Mouse (Mus musculus) hindlimb bud, embryonic 11.5 days (tissue): ENCODE measurements around the gene F2rl1.

Source experiments
- DNase-seq: peaks from one replicate; pipeline ENCODE4 v3.0.0-alpha.2; 2012; ENCODE audit warnings: low read depth, low spot score; ENCODE audit errors: extremely low spot score

F2rl1 gene

DNA sequence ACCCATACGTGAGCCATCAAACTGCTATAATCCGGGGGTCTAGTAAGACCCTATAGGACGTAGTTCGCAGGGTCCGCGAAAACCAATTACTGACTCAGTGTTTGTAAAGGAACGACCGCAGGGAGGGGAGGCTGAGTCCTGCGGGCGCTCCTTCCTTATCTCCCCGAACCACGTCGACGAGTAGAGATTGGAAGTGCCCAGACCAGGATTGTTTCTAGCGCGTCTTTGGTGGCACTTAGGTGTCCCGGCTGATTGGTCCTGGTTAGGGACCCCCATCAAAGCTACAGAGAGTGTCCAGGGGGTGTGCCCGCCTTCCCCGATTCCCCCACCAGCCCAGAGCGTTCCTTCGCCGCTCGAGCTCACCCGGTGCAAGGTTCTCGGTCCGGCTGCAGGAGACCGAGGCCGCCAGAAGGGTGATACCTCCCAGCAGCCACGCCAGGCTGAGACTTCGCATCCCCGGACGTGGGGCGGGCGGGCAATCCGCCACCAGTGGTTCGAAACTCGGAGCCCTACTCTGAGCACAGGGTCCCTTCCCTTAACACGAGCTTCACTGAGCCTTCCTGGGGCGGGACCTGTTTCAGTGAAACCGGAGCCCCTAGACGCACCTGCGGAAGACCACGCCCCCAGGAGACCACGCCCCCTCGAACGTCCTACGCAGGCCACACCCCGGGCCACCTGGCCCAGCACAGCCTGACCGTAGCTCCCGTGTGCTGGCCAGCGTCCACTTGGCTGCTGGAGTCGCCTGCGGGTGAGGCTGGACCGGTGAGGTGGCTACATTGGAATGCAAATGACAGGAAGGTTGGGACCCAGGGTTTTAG is at the start of gene F2rl1:
TSS of gene F2rl1 (minus strand) at position 554 of the 818 bp plus-strand sequence.
- no peak for DNase-seq

DNA sequence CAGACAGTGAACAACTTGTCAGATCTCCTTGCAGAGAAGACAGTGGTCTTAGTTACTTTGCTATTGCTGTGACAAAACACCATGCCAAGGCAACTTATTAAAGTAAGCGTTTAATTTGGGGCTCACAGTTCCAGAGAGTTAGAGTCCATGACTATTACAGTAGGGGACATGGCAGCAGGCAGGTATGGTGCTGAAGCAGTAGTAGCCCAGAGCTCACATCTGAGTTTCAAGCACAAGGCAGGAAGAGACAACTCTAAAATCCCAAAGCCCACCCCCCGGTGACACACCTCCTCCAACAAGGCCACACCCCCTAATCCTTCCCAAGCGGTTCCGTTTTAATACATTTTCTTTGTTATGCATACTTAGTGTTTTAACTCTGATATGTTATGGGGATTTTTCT is 45.9 kb upstream of the F2rl1 start:
- DNase-seq = no peak

DNA sequence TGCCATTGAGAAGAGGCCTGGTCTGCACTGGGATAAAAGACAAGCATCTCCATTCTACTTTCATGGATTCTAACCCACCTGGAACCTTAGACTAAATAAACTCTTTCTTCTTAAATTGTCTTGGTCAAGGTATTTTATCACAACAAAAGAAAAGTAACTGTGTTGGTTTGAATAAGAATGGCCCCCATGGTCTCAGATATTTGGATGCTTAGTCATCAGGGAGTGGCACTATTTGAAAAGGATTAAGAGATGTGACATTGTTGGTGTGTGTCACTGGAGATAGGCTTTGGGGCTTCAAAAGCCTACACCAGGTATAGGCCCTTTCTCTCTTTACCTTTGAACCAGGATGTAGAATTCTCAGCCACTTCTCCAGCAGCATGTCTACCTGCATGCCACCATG is 44.3 kb upstream of the F2rl1 start:
- no peak for DNase-seq

DNA sequence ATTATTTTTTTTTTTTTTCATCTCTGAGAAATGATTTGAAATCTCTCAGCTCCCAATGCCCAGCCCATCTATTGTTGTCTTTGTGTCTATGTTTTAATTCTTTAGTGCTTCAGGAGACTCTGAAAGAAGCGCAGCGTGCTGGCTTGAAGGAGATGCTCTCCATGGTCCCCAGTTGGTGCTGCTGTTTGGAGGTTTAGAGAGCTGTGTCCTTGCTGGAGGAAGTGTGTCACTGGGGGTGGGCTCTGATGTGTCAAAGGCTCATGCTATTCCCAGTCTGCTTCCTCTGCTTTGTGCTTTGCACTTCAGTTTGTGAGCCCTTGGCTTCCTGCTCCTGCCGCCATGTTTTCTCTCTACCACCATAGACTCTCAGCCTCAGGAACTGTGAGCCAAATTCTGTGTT is 43.3 kb upstream of the F2rl1 start:
- no peak for DNase-seq

DNA sequence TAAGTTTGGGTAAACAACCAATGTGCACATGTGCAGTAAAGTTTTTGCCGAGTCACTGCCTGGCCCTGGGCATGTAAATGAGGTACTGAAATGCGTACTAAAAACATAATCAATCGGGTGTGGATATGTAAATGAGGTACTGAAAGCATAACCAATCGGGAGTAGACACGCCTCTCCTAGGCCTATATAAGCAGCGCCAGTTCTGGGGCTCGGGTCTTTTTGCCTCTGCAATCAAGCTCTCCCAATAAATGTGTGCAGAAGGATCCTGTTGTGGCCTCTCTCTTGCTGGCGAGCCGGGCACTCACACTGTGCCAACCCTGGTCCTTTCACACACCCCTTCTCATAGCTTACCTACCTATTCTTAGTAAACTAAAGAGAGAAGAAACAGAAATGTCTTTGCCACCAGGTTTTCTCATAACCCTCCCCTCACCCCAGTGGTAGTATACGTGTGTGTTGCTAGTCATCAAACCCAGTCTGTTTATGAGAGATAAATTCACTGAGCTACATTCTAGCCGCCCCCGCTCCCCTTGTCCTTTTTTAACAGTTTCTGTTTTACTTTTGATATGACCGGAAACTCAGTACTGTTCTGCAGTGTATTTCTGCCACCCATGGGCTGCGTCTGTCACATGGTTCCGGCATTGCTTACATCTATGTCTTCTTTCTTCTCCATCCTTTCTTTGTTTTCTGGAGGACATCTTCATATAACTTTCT is 42.0 kb upstream of the F2rl1 start:
- DNase-seq = no peak

DNA sequence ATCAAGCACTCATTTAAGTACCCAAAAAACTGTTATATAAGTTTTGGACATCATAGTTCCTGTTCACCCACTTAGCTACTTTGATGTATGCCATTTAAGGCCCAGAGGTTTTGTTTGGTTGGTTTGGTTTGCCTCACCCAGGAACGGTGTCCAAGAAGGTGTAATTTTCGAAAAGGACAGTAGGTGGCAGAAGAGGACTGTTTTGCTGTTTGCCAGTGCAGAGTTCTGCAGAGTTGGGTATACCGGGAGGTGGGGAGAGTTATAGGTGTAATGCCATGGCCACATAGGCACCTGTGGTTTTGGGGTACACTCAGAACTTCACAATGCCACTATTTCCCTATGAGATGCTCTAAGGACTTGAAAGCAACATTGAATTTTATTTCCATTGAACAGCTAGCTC is 38.7 kb upstream of the F2rl1 start:
- DNase-seq = peak; percentile 80

- no peak for DNase-seq
Measured at GRCm38 (mm10) chr13:95563066-95563610, 38.1 kb upstream of the F2rl1 start.

DNA sequence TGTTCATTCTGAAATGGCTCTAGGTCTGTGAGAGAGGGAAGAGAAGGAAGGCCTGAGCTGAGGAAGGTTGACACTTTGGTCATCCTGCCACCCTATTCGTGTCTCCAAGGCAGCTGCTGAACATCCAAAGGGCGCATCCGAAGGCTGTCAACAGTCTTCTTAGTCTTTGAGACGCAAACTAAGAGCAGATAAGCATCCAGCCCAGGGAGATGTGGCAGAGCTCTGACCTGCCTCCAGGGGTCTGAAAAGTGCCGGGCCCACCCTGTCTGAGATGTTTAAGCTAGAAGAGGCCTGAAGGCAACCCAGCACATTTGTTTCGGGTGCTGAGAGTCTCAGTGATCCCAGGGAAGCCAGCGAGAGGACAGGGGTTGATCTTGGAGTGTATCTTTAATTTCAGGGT is 32.3 kb upstream of the F2rl1 start:
- no peak for DNase-seq

GRCm38 (mm10) chr13:95553885-95554492 is 29.0 kb upstream of the F2rl1 start:
- no peak for DNase-seq

- DNase-seq = no peak
Measured at GRCm38 (mm10) chr13:95550636-95551370, 25.8 kb upstream of the F2rl1 start.

DNA sequence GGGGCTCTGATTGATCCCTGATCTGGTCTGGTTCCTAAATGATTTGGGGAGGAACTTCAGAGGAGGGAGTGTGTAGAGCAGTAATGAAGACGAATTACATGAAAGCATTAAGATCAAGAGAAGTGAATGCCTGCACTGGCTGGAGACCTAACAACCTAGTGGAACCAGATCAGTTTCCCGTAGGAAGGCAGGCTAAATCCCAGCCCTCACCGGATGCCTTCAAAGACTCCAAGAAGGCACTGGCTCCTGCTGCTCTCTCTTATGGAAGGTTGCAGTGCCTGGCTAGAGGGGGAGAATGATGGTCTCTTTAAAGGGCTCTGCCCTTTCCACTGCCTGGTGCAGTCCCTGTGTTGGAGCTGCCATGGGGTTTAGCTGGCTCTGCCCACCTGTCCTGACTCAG is 24.4 kb upstream of the F2rl1 start:
- no peak for DNase-seq

- no peak for DNase-seq
Measured at GRCm38 (mm10) chr13:95548856-95549255, 23.8 kb upstream of the F2rl1 start.

- DNase-seq = no peak
Measured at GRCm38 (mm10) chr13:95548291-95548789, 23.3 kb upstream of the F2rl1 start.

- DNase-seq = no peak
Measured at GRCm38 (mm10) chr13:95547090-95547611, 22.1 kb upstream of the F2rl1 start.

- DNase-seq = no peak
Measured at GRCm38 (mm10) chr13:95546251-95546650, 21.2 kb upstream of the F2rl1 start.

DNA sequence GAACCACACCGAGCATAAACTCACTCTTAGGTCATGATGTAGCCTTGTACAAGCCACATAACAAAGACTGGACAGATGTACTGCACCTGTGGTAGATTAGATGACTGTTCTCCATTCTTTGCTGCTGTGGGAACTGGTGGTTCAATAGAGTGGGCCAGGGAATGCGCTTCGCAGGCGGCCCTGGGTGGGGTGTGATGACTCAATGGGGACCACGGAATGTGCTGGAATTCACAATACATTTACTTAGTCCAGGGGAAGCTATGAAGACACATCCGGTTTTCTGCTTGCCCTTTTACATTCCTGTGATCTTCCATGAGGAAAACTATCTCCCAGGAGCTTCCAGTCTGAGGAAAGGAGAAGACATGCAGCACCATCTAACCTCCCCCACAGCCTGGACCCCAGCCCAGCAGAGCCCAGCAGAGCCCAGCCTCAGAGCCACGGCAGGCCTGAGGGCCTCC is 20.7 kb upstream of the F2rl1 start:
- no peak for DNase-seq

DNA sequence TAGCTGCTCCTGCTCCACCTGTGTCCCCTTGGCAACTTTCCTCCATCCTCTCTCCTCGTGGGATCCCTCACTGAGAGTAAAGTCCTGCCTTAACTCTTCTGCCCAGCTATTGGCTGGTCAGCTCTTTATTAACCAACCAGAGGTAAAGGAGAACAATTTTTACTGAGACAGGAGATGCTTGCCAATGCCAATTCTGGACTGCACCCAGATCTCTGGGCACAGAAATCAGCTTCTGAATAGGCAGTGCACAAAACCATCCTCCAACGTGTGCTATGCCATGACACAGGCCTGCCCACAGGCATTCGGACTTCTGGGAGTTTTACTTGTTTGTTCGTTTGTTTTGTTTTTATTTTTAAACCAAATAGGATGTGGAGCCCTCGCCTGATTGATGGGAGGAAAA is 13.0 kb upstream of the F2rl1 start:
- no peak for DNase-seq

- DNase-seq = no peak
Measured at GRCm38 (mm10) chr13:95536117-95536493, 11.1 kb upstream of the F2rl1 start.

- no peak for DNase-seq
Measured at GRCm38 (mm10) chr13:95535461-95536116, 10.6 kb upstream of the F2rl1 start.

- DNase-seq = no peak
Measured at GRCm38 (mm10) chr13:95535026-95535425, 10.0 kb upstream of the F2rl1 start.
